Mouse (Mus musculus) midbrain, embryonic 10.5 days (tissue): ENCODE measurements around the gene Fiz1. TPM values are rescaled to one million over a fixed set of nuclear protein-coding genes. Genes with fewer than 3 reads are reported as not detected.

ENCODE experiments used
- DNase-seq: peaks from one replicate; pipeline ENCODE4 v3.0.0-alpha.2; 2017; ENCODE audit warnings: low spot score
- H3K27ac ChIP-seq: fragments of 300-500 bp; sonication (generic); replicated peaks from 2 replicates; pipeline ENCODE4 v1.5.1; 2016; ENCODE audit warnings: mild to moderate bottlenecking
- H3K27me3 ChIP-seq: fragments of 300-500 bp; sonication (generic); 2 replicates; pipeline ENCODE4 v1.6.1; 2016; ENCODE audit warnings: low read depth, mild to moderate bottlenecking; ENCODE audit not compliant: poor library complexity, severe bottlenecking
- H3K36me3 ChIP-seq: fragments of 300-500 bp; sonication (generic); 2 replicates; pipeline ENCODE4 v1.6.1; 2016; ENCODE audit warnings: mild to moderate bottlenecking, moderate library complexity
- H3K4me1 ChIP-seq: fragments of 300-500 bp; sonication (generic); 2 replicates; pipeline ENCODE4 v1.6.1; 2016
- H3K4me3 ChIP-seq: fragments of 300-500 bp; sonication (generic); 2 replicates; pipeline ENCODE4 v1.5.1; 2016; ENCODE audit warnings: mild to moderate bottlenecking, moderate library complexity
- H3K9me3 ChIP-seq: fragments of 300-500 bp; sonication (generic); replicated peaks from 2 replicates; pipeline ENCODE4 v1.6.1; 2016; ENCODE audit warnings: mild to moderate bottlenecking
- WGBS: fragments of 180-500 bp; shearing (Covaris S2); methylation state at CpG from one replicate; pipeline ENCODE4 v1.1.7; 2016; 5-methylcytosine and 5-hydroxymethylcytosine counted together
- polyA plus RNA-seq: library from polyadenylated mRNA; unstranded; fragments of >200 nt; fragmentation: Nextera tagmentation; extraction: Ambion mirVana; gene quantifications from 2 replicates; pipeline ENCODE4 v1.2.1, GENCODE M21; 2016

Gene Fiz1
- polyA plus RNA-seq, 1 experiment from 2014 or later = 56.7 TPM

- peak overlapping the region; percentile 88 for H3K4me3 ChIP-seq
- peak overlapping the region; percentile 23; the same call in 1 of the 2 replicates for H3K27ac ChIP-seq
- 4% methylated on average over 44 of the region's 45 CpGs for WGBS
- no peaks in the 10 kb centered on the region for H3K9me3 ChIP-seq
- no peaks in the 10 kb centered on the region for H3K36me3 ChIP-seq
- peaks cover 73% of the 10 kb centered on the region for H3K27me3 ChIP-seq
- H3K4me1 ChIP-seq = peaks cover 56% of the 10 kb centered on the region
- peak; percentile 39 for DNase-seq
Measured at GRCm38 (mm10) chr7:5052931-5053343, 38.4 kb upstream of the Fiz1 start.

- Histone ChIP-seq H3K27me3 (peaks cover 68% of the 10 kb centered on the region), H3K36me3 (no peaks in the 10 kb centered on the region), H3K9me3 (no peaks in the 10 kb centered on the region), H3K27ac (0 out of 2 replicates have a peak overlapping the region, but pooled peaks have one; percentile 23), H3K4me3 (peak overlapping the region; percentile 88), H3K4me1 (peaks cover 52% of the 10 kb centered on the region)
- WGBS = 3% methylated on average over 12 of the region's 12 CpGs
- DNase-seq = no peak
Measured at GRCm38 (mm10) chr7:5052438-5052837, 37.9 kb upstream of the Fiz1 start.

- Histone ChIP-seq H3K36me3 (no peaks in the 10 kb centered on the region), H3K4me3 (peak within 1 kb of the TSS; percentile 88), H3K27me3 (peaks cover 59% of the 10 kb centered on the region), H3K9me3 (no peaks in the 10 kb centered on the region), H3K27ac (peak within 1 kb of the TSS; percentile 92), H3K4me1 (peaks cover 42% of the 10 kb centered on the region)
- peak; percentile 86 for DNase-seq
- WGBS = 1% methylated on average over 65 of the region's 65 CpGs
Measured at GRCm38 (mm10) chr7:5051193-5052192, 37.0 kb upstream of the Fiz1 start, which contains the start of gene Zfp580. TSS of gene Zfp580 (plus strand) at chr7:5051538.

- 36% methylated on average over 2 of the region's 2 CpGs for WGBS
- H3K4me1 ChIP-seq = peaks cover 18% of the 10 kb centered on the region
- H3K27me3 ChIP-seq = peaks cover 17% of the 10 kb centered on the region
- no peaks in the 10 kb centered on the region for H3K9me3 ChIP-seq
- no peaks in the 10 kb centered on the region for H3K36me3 ChIP-seq
- DNase-seq = no peak
- no peak overlapping the region for H3K27ac ChIP-seq
- no peak overlapping the region for H3K4me3 ChIP-seq
Measured at GRCm38 (mm10) chr7:5047313-5047712, 32.8 kb upstream of the Fiz1 start.

GRCm38 (mm10) chr7:5046112-5046511 is 31.6 kb upstream of the Fiz1 start:
- Histone ChIP-seq H3K4me3 (no peak overlapping the region), H3K27me3 (peaks cover 9% of the 10 kb centered on the region), H3K4me1 (peaks cover 9% of the 10 kb centered on the region), H3K9me3 (no peaks in the 10 kb centered on the region), H3K27ac (no peak overlapping the region), H3K36me3 (peaks cover 6% of the 10 kb centered on the region)
- DNase-seq = no peak
- WGBS = 77% methylated on average over 2 of the region's 2 CpGs

DNA sequence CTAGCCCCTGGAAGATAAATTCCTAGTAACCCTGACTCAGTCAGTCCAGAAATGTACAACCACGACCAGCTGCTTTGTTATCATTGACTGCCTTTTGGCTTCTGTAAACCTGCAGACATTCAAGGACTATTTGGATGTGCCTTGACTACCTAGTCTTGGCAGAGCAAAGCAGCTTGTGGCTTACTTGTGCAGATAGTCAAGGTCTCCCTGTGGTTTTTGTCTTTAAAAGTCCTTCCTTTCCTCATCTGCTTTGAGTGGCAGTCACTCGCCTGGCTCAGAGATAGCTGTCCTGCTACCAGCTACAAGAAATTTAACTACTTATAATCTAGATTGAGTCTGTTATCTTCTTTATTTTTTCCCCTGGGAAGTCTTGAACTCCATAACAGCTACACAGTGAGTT is 30.5 kb upstream of the Fiz1 start:
- no peak for DNase-seq
- WGBS = 75% methylated on average over 2 of the region's 2 CpGs
- Histone ChIP-seq H3K27me3 (0 out of 2 replicates have a peak, but pooled peaks cover 3% of the 10 kb centered on the region), H3K36me3 (peaks cover 16% of the 10 kb centered on the region), H3K4me3 (no peak overlapping the region), H3K27ac (no peak overlapping the region), H3K4me1 (no peaks in the 10 kb centered on the region), H3K9me3 (no peaks in the 10 kb centered on the region)

GRCm38 (mm10) chr7:5038940-5039339 is 24.4 kb upstream of the Fiz1 start:
- peak overlapping the region; percentile 64 for H3K4me3 ChIP-seq
- DNase-seq = no peak
- peak overlapping the region; percentile 94 for H3K27ac ChIP-seq
- peaks cover 7% of the 10 kb centered on the region; the same call in 1 of the 2 replicates for H3K9me3 ChIP-seq
- peaks cover 42% of the 10 kb centered on the region for H3K36me3 ChIP-seq
- 46% methylated on average over 5 of the region's 5 CpGs for WGBS
- peaks cover 21% of the 10 kb centered on the region for H3K4me1 ChIP-seq
- no peaks in the 10 kb centered on the region for H3K27me3 ChIP-seq

GRCm38 (mm10) chr7:5038109-5038732 is 23.7 kb upstream of the Fiz1 start, which contains the start of gene Zfp784:
TSS of gene Zfp784 (minus strand) at chr7:5038446.
- Histone ChIP-seq H3K36me3 (peaks cover 49% of the 10 kb centered on the region), H3K27me3 (no peaks in the 10 kb centered on the region), H3K9me3 (peaks cover 7% of the 10 kb centered on the region; the same call in 1 of the 2 replicates), H3K4me3 (peak within 1 kb of the TSS; percentile 64), H3K27ac (peak within 1 kb of the TSS; percentile 94), H3K4me1 (peaks cover 21% of the 10 kb centered on the region)
- peak; percentile 93 for DNase-seq
- WGBS = under 1% methylated on average over 48 of the region's 48 CpGs

DNA sequence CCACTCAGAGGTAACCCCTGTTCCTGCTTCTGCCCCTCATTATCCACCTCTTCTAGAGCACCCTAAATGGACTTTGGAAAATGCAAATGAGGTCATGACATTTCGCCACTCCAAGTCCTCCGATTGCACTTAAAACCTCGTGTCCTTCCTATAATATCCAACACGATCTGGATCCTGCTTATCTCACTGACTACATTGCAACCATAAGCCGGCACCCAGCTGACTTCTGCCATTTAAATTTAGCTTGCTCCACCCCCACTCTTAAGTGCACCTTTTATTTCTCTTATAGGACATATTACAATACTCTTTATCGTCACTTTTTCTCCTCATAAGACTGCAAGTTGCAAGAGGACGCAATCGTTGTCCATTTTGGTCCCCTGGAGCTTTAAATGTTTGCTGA is 23.0 kb upstream of the Fiz1 start:
- Histone ChIP-seq H3K4me1 (peaks cover 21% of the 10 kb centered on the region), H3K4me3 (peak overlapping the region; percentile 64), H3K36me3 (peaks cover 57% of the 10 kb centered on the region), H3K9me3 (peaks cover 10% of the 10 kb centered on the region; the same call in 1 of the 2 replicates), H3K27ac (peak overlapping the region; percentile 94), H3K27me3 (no peaks in the 10 kb centered on the region)
- DNase-seq = no peak
- 92% methylated on average over 8 of the region's 8 CpGs for WGBS

GRCm38 (mm10) chr7:5037026-5037425 is 22.5 kb upstream of the Fiz1 start:
- H3K27ac ChIP-seq = no peak overlapping the region
- H3K36me3 ChIP-seq = peaks cover 61% of the 10 kb centered on the region
- H3K4me3 ChIP-seq = no peak overlapping the region
- H3K4me1 ChIP-seq = peaks cover 21% of the 10 kb centered on the region
- H3K9me3 ChIP-seq = peaks cover 14% of the 10 kb centered on the region
- DNase-seq = no peak
- H3K27me3 ChIP-seq = no peaks in the 10 kb centered on the region
- 94% methylated on average over 7 of the region's 7 CpGs for WGBS

- H3K4me3 ChIP-seq = no peak overlapping the region
- H3K36me3 ChIP-seq = peaks cover 64% of the 10 kb centered on the region
- WGBS = 94% methylated on average over 9 of the region's 9 CpGs
- DNase-seq = no peak
- H3K9me3 ChIP-seq = peaks cover 23% of the 10 kb centered on the region
- H3K27ac ChIP-seq = no peak overlapping the region
- 0 out of 2 replicates have a peak, but pooled peaks cover under 1% of the 10 kb centered on the region for H3K27me3 ChIP-seq
- H3K4me1 ChIP-seq = peaks cover 21% of the 10 kb centered on the region
Measured at GRCm38 (mm10) chr7:5036136-5036535, 21.6 kb upstream of the Fiz1 start.

- H3K27ac ChIP-seq = no peak overlapping the region
- DNase-seq = no peak
- 97% methylated on average over 17 of the region's 17 CpGs for WGBS
- peaks cover 28% of the 10 kb centered on the region for H3K9me3 ChIP-seq
- H3K27me3 ChIP-seq = peaks cover 5% of the 10 kb centered on the region; the same call in 1 of the 2 replicates
- no peak overlapping the region for H3K4me3 ChIP-seq
- H3K4me1 ChIP-seq = peaks cover 21% of the 10 kb centered on the region
- H3K36me3 ChIP-seq = peaks cover 66% of the 10 kb centered on the region
Measured at GRCm38 (mm10) chr7:5035628-5036027, 21.1 kb upstream of the Fiz1 start.
